Mouse (Mus musculus): ENCODE measurements around the gene Olfr1378. TPM values are rescaled to one million over a fixed set of nuclear protein-coding genes. Genes with fewer than 3 reads are reported as not detected.
A peak's percentile ranks its signal among the peaks of the same experiment; 100 is the strongest.

Olfr1378 gene
- total and polyA plus RNA-seq, 3 experiments, result not detected

DNA sequence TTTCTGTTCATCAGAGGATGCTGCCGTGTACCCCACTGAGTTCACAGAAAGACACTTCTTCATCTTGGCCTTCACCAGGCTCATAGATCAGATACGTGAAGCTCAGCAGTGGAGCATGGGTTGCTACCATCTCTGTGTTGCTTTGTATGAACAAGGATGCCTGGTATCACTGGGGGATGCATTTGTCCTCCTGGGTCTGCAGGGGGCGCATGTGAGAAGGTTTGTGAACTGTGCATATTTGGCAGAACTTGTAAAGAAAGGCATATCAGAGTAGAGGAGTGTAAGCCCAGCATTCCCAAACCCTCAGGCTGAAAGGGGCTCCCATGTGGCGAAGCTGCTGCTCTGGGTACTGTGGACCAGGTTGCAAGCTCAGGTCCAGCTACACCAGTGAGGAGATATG lies 10.9 kb downstream of the Olfr1378 start:
- intact Hi-C loops (cut with DNase I), result no loop called here
- no peaks in the 10 kb centered on the region for H3K4me1 ChIP-seq (ENCODE audit: control insufficient read depth, insufficient read depth, low read length)
- TF ChIP-seq EP300 (IDR thresholded peaks at IDR 0.05; ENCODE audit: insufficient read depth, low read depth, low read length), result no peak
- no peak for TF ChIP-seq POLR2A (IDR thresholded peaks at IDR 0.05; ENCODE audit: insufficient read depth, low read depth, low read length)
- TF ChIP-seq CTCF (IDR thresholded peaks at IDR 0.05), result no peak

DNA sequence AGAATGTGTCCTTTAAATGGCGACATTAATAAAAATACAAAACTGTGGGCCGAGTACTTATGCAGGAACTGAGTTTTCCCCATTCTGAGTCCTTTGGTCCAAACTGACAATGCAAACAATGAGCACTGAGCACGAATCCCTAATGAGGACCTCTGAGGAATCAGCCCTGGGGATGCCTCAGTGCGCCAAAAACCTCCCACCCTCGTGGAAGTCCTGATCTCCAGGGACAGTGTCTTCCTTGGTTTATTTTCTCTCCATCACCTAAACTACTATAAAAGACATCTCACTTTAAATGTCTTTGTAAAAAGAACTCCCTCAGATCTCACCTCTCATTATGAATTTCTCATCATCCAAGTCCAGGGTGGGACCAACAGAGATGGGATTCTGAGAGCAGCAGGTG lies 15.3 kb downstream of the Olfr1378 start, which contains the start of gene Olfr1377:
TSS of gene Olfr1377 (plus strand) at position 301 of the 400 bp plus-strand sequence.
- WGBS, result 61% methylated on average over 5 of the region's 5 CpGs

More for the DNA sequence above, 10.9 kb downstream of the Olfr1378 start:
- no peak overlapping the region for H3K4me3 ChIP-seq
- H3K79me2 ChIP-seq (replicated peaks; ENCODE audit: control insufficient read depth, insufficient read depth, low read length), result no peaks in the 10 kb centered on the region
- H3K27ac ChIP-seq, result no peak overlapping the region
- DNase-seq, result no peak
- no peaks in the 10 kb centered on the region for H3K36me3 ChIP-seq (ENCODE audit: control insufficient read depth, insufficient read depth, low read length)
- WGBS, result 69% methylated on average over 4 of the region's 4 CpGs
- H3K9ac ChIP-seq (ENCODE audit: low read depth, low read length), result no peak overlapping the region
- no peaks in the 10 kb centered on the region; the same call in 1 of the 2 replicates for H3K27me3 ChIP-seq (ENCODE audit: control insufficient read depth, insufficient read depth, low read length)

DNA sequence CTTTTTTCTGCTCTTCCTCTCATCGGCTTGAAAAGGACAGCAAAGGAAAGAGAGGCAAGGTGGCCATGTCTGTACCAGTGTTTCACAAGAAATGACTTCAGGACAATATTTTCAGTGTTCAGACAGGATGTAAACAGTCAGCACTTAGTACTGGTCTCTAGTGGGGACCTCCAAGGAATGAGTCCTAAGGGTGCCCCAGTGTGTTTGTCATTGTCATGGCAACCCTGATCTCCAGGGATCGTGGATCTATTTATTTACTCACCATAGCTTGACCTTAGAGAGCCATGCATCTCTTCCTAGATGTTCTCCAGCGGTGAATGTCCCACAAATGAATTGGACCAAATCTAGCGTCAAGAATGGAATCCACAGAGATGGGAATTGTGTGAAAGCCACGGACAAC lies 37.0 kb downstream of the Olfr1378 start, which contains the start of gene Olfr51:
TSS of gene Olfr51 (plus strand) at position 301 of the 400 bp plus-strand sequence.
- 64% methylated on average over 5 of the region's 5 CpGs for WGBS
- DNase-seq, result no peak
- Histone ChIP-seq H3K4me3 (no peak within 1 kb of the TSS), H3K27ac (no peak within 1 kb of the TSS), H3K4me1 (ENCODE audit: control insufficient read depth, insufficient read depth, low read length) (no peaks in the 10 kb centered on the region), H3K36me3 (ENCODE audit: control insufficient read depth, insufficient read depth, low read length) (no peaks in the 10 kb centered on the region), H3K27me3 (ENCODE audit: control insufficient read depth, insufficient read depth, low read length) (0 out of 2 replicates have a peak, but pooled peaks cover 1% of the 10 kb centered on the region), H3K9ac (ENCODE audit: low read depth, low read length) (no peak within 1 kb of the TSS), H3K79me2 (replicated peaks; ENCODE audit: control insufficient read depth, insufficient read depth, low read length) (no peaks in the 10 kb centered on the region)
- intact Hi-C loops (cut with DNase I), result no loop called here
- TF ChIP-seq EP300 (IDR thresholded peaks at IDR 0.05; ENCODE audit: insufficient read depth, low read depth, low read length) (no peak), CTCF (IDR thresholded peaks at IDR 0.05) (no peak), POLR2A (IDR thresholded peaks at IDR 0.05; ENCODE audit: insufficient read depth, low read depth, low read length) (no peak)

More for the DNA sequence above, 15.3 kb downstream of the Olfr1378 start, which contains the start of gene Olfr1377:
- no peaks in the 10 kb centered on the region; the same call in none of the 2 replicates for H3K27me3 ChIP-seq (ENCODE audit: control insufficient read depth, insufficient read depth, low read length)
- DNase-seq, result no peak
- H3K27ac ChIP-seq, result no peak within 1 kb of the TSS
- H3K36me3 ChIP-seq (ENCODE audit: control insufficient read depth, insufficient read depth, low read length), result no peaks in the 10 kb centered on the region
- no peaks in the 10 kb centered on the region for H3K79me2 ChIP-seq (replicated peaks; ENCODE audit: control insufficient read depth, insufficient read depth, low read length)
- H3K9ac ChIP-seq (ENCODE audit: low read depth, low read length), result no peak within 1 kb of the TSS
- TF ChIP-seq EP300 (IDR thresholded peaks at IDR 0.05; ENCODE audit: insufficient read depth, low read depth, low read length) (no peak), POLR2A (IDR thresholded peaks at IDR 0.05; ENCODE audit: insufficient read depth, low read depth, low read length) (no peak), CTCF (IDR thresholded peaks at IDR 0.05) (no peak)
- no peaks in the 10 kb centered on the region for H3K4me1 ChIP-seq (ENCODE audit: control insufficient read depth, insufficient read depth, low read length)
- no peak within 1 kb of the TSS for H3K4me3 ChIP-seq
- intact Hi-C loops (cut with DNase I), result no loop called here

DNA sequence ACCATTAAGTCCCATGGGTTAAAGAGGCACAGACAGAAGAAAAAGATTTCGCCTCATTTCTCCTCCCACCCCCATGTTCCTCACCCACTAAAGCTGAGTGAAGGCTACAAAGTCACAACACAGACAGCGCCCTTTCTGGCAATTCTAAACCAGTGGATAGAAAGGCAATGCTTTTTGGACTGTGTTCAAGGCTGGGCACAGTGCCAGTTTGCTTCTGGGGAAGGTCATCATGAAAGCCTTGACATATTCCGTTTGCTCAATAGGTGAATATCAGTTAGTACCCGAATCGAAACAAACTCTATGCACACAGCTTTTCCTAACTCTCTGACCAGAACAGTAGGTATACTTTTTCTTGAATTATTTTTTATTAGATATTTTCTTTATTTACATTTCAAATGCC lies 45.5 kb downstream of the Olfr1378 start:
- no peaks in the 10 kb centered on the region for H3K4me1 ChIP-seq (ENCODE audit: control insufficient read depth, insufficient read depth, low read length)
- H3K79me2 ChIP-seq (replicated peaks; ENCODE audit: control insufficient read depth, insufficient read depth, low read length), result no peaks in the 10 kb centered on the region
- TF ChIP-seq CTCF (IDR thresholded peaks at IDR 0.05) (no peak), EP300 (IDR thresholded peaks at IDR 0.05; ENCODE audit: insufficient read depth, low read depth, low read length) (no peak)
- DNase-seq, result peak; percentile 17 to 26
- H3K36me3 ChIP-seq (ENCODE audit: control insufficient read depth, insufficient read depth, low read length), result no peaks in the 10 kb centered on the region
- WGBS, result 31% methylated on average over 5 of the region's 5 CpGs
- H3K27me3 ChIP-seq (ENCODE audit: control insufficient read depth, insufficient read depth, low read length), result peaks cover 2% of the 10 kb centered on the region; the same call in 1 of the 2 replicates
- no peak overlapping the region for H3K9ac ChIP-seq (ENCODE audit: low read depth, low read length)
- no peak overlapping the region for H3K4me3 ChIP-seq
- intact Hi-C loops (cut with DNase I), result no loop called here
- no peak overlapping the region for H3K27ac ChIP-seq

DNA sequence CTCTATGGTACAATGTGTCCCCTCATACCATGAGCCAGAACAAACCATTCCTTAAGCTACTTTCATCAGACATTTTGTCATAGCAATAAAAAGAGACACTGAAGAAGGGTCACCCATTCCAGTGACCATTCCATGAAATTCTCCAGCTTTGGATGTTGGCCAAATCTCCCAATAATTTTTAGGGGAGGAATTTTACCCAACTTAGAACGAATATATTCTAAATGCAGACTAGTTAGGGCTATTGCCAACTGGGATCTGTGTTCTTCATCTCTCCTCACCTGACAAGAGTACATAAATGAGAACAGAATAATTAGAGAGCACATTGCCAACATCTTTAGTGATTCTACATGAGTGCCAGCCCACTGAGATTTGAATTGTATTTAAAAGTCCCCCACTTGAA lies 47.6 kb downstream of the Olfr1378 start, which contains the start of gene Olfr54:
TSS of gene Olfr54 (plus strand) at position 301 of the 400 bp plus-strand sequence.
- WGBS, result 44% methylated on average over 1 of the region's 1 CpGs
- Histone ChIP-seq H3K79me2 (replicated peaks; ENCODE audit: control insufficient read depth, insufficient read depth, low read length) (no peaks in the 10 kb centered on the region), H3K27me3 (ENCODE audit: control insufficient read depth, insufficient read depth, low read length) (peaks cover 2% of the 10 kb centered on the region; the same call in 1 of the 2 replicates), H3K9ac (ENCODE audit: low read depth, low read length) (no peak within 1 kb of the TSS), H3K4me3 (no peak within 1 kb of the TSS), H3K4me1 (ENCODE audit: control insufficient read depth, insufficient read depth, low read length) (no peaks in the 10 kb centered on the region), H3K27ac (no peak within 1 kb of the TSS), H3K36me3 (ENCODE audit: control insufficient read depth, insufficient read depth, low read length) (no peaks in the 10 kb centered on the region)
- intact Hi-C loops (cut with DNase I), result no loop called here
- TF ChIP-seq EP300 (IDR thresholded peaks at IDR 0.05; ENCODE audit: insufficient read depth, low read depth, low read length), result no peak
- TF ChIP-seq CTCF (IDR thresholded peaks at IDR 0.05), result no peak
- TF ChIP-seq POLR2A (IDR thresholded peaks at IDR 0.05; ENCODE audit: insufficient read depth, low read depth, low read length), result no peak
- DNase-seq, result no peak

DNA sequence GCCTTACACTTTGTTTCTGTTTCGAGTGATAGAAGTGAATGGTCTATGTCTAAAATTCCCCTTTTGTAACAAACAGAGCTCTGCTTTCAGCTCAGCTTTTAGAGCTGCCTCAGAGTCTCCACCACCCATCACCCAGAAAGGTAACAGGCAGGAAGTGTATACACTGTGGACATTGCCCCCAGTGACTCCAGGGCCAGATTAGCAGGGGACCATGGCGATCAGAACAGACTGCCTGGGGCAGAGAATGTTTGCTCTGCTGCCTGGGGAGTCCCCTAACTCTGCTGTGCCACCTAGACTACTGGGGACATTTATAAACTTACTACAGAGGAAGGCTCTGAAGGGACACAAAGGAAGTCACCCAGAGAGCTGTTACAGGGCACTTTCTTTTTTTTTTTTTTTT lies 50.0 kb downstream of the Olfr1378 start:
- intact Hi-C loops (cut with DNase I), result no loop called here
- Histone ChIP-seq H3K4me1 (ENCODE audit: control insufficient read depth, insufficient read depth, low read length) (no peaks in the 10 kb centered on the region), H3K27ac (no peak overlapping the region), H3K9ac (ENCODE audit: low read depth, low read length) (no peak overlapping the region), H3K36me3 (ENCODE audit: control insufficient read depth, insufficient read depth, low read length) (no peaks in the 10 kb centered on the region), H3K79me2 (replicated peaks; ENCODE audit: control insufficient read depth, insufficient read depth, low read length) (no peaks in the 10 kb centered on the region), H3K27me3 (ENCODE audit: control insufficient read depth, insufficient read depth, low read length) (peaks cover 2% of the 10 kb centered on the region; the same call in 1 of the 2 replicates), H3K4me3 (no peak overlapping the region)
- no peak for TF ChIP-seq POLR2A (IDR thresholded peaks at IDR 0.05; ENCODE audit: insufficient read depth, low read depth, low read length)
- TF ChIP-seq CTCF (IDR thresholded peaks at IDR 0.05), result no peak
- TF ChIP-seq EP300 (IDR thresholded peaks at IDR 0.05; ENCODE audit: insufficient read depth, low read depth, low read length), result no peak
- DNase-seq, result no peak
- 39% methylated on average over 2 of the region's 2 CpGs for WGBS

Other genes starting within 250 kb of the Olfr1378 start
- 1 to 10 TPM; 2.9 to 4.1 TPM for gene Zfp354c, start 138.8 kb upstream of the Olfr1378 start, total RNA-seq (2021)
- 0.70 and 2.2 TPM in 2 replicates for gene Zfp354c, start 138.8 kb upstream of the Olfr1378 start, polyA plus RNA-seq (2012; rRNA removed)
- 1 to 10 TPM; 1.4 to 1.7 TPM for gene Zfp879, start 125.0 kb upstream of the Olfr1378 start, total RNA-seq (2021)
- 0.37 and 0.53 TPM in 2 replicates for gene Zfp879, start 125.0 kb upstream of the Olfr1378 start, polyA plus RNA-seq (2012; rRNA removed)
- under 1 TPM in 1 of 2 experiments, not detected in 1; 0.07 TPM for gene Grm6, start 115.8 kb upstream of the Olfr1378 start, total RNA-seq (2021)
- gene Grm6, start 115.8 kb upstream of the Olfr1378 start, polyA plus RNA-seq (2012; rRNA removed), result 0.06 TPM in 1 of 2 replicates, not detected in the other
- gene Zfp454, start 78.9 kb upstream of the Olfr1378 start, total RNA-seq (2021), result 1 to 10 TPM in 1 of 2 experiments, under 1 TPM in 1; 0.78 to 1.3 TPM
- gene Zfp454, start 78.9 kb upstream of the Olfr1378 start, polyA plus RNA-seq (2012; rRNA removed), result 0.27 and 1.5 TPM in 2 replicates
- gene Zfp2, start 50.4 kb upstream of the Olfr1378 start, total RNA-seq (2021), result 1 to 10 TPM; 2.9 to 3.0 TPM
- 0.78 and 3.2 TPM in 2 replicates for gene Zfp2, start 50.4 kb upstream of the Olfr1378 start, polyA plus RNA-seq (2012; rRNA removed)
- 1 to 10 TPM; 1.3 TPM for gene Zfp354b, start 34.9 kb upstream of the Olfr1378 start, total RNA-seq (2021)
- gene Zfp354b, start 34.9 kb upstream of the Olfr1378 start, polyA plus RNA-seq (2012; rRNA removed), result 0.45 and 0.79 TPM in 2 replicates
- gene 4933414I15Rik, start 22.8 kb upstream of the Olfr1378 start, total RNA-seq (2021), result not detected
- gene 4933414I15Rik, start 22.8 kb upstream of the Olfr1378 start, polyA plus RNA-seq (2012; rRNA removed), result not detected in 2 replicates
- not detected for gene Prop1, start 12.8 kb upstream of the Olfr1378 start, total RNA-seq (2021)
- gene Prop1, start 12.8 kb upstream of the Olfr1378 start, polyA plus RNA-seq (2012; rRNA removed), result not detected in 2 replicates
- not detected for gene Olfr1377, start 15.4 kb downstream of the Olfr1378 start, total RNA-seq (2021)
- gene Olfr1377, start 15.4 kb downstream of the Olfr1378 start, polyA plus RNA-seq (2012; rRNA removed), result not detected in 2 replicates
- not detected for gene Olfr51, start 37.1 kb downstream of the Olfr1378 start, total RNA-seq (2021)
- gene Olfr51, start 37.1 kb downstream of the Olfr1378 start, polyA plus RNA-seq (2012; rRNA removed), result not detected in 2 replicates
- gene Olfr54, start 47.7 kb downstream of the Olfr1378 start, total RNA-seq (2021), result not detected
- not detected in 2 replicates for gene Olfr54, start 47.7 kb downstream of the Olfr1378 start, polyA plus RNA-seq (2012; rRNA removed)
- not detected for gene Olfr1375, start 81.6 kb downstream of the Olfr1378 start, total RNA-seq (2021)
- not detected in 2 replicates for gene Olfr1375, start 81.6 kb downstream of the Olfr1378 start, polyA plus RNA-seq (2012; rRNA removed)
- gene Zfp354a, start 92.7 kb downstream of the Olfr1378 start, total RNA-seq (2021), result 1 to 10 TPM; 1.2 to 1.3 TPM
- 0.86 and 1.3 TPM in 2 replicates for gene Zfp354a, start 92.7 kb downstream of the Olfr1378 start, polyA plus RNA-seq (2012; rRNA removed)

Measured in heart, adult 2 months (tissue).